Mouse (Mus musculus): ENCODE measurements at regions not wholly inside any gene's neighbourhood (a gene's known extent, or its start where the extent isn't known, plus 50 kb on each side); places are given as distances from the start of the nearest gene placed in this dataset.

- no peak for DNase-seq
These were observed 587.1 kb downstream of the Ofcc1 start for GRCm38 (mm10) chr13:39774111-39774510.

- no peak for DNase-seq
These were observed 592.0 kb downstream of the Ofcc1 start for GRCm38 (mm10) chr13:39769228-39769627.

GRCm38 (mm10) chr13:39766897-39767296 is 594.4 kb downstream of the Ofcc1 start:
- no peak for DNase-seq
